Mouse (Mus musculus) intestine, embryonic 15.5 days (tissue): ENCODE data around the gene Gm10142. TPM values are rescaled to one million over a fixed set of nuclear protein-coding genes. Genes with fewer than 3 reads are reported as not detected.
"Not testable (repeated sequence)": the region's sequence is repeated elsewhere in the genome, so short reads cannot be mapped to it uniquely, and the experiment has no call there.

Source experiments
- ATAC-seq: fragments of 200-750 bp; cut with Nextera tagmentation; 2 replicates; pipeline ENCODE4 v1.8.0; 2017; ENCODE audit warnings: moderate TSS enrichment, moderate library complexity
- H3K27ac ChIP-seq: fragments of 300-500 bp; sonication (generic); 2 replicates; pipeline ENCODE4 v1.5.1; 2015; ENCODE audit warnings: mild to moderate bottlenecking, inconsistent platforms
- H3K27me3 ChIP-seq: fragments of 300-500 bp; sonication (generic); replicated peaks from 2 replicates; pipeline ENCODE4 v1.6.1; 2015; ENCODE audit warnings: inconsistent platforms
- H3K36me3 ChIP-seq: fragments of 300-500 bp; sonication (generic); 2 replicates; pipeline ENCODE4 v1.6.1; 2015; ENCODE audit warnings: inconsistent platforms
- H3K4me1 ChIP-seq: fragments of 300-500 bp; sonication (generic); replicated peaks from 2 replicates; pipeline ENCODE4 v1.6.1; 2015; ENCODE audit warnings: inconsistent platforms
- H3K4me2 ChIP-seq: fragments of 300-500 bp; sonication (generic); replicated peaks from 2 replicates; pipeline ENCODE4 v1.6.1; 2015; ENCODE audit warnings: mild to moderate bottlenecking, inconsistent platforms
- H3K4me3 ChIP-seq: fragments of 300-500 bp; sonication (generic); replicated peaks from 2 replicates; pipeline ENCODE4 v1.5.1; 2015; ENCODE audit warnings: inconsistent platforms
- H3K9ac ChIP-seq: fragments of 300-500 bp; sonication (generic); 2 replicates; pipeline ENCODE4 v1.6.1; 2015; ENCODE audit warnings: inconsistent platforms
- H3K9me3 ChIP-seq: fragments of 300-500 bp; sonication (generic); 2 replicates; pipeline ENCODE4 v1.6.1; 2016; ENCODE audit warnings: inconsistent platforms
- WGBS: fragments of 180-500 bp; shearing (Covaris S2); methylation state at CpG from one replicate; pipeline ENCODE4 v1.1.7; 2015; 5-methylcytosine and 5-hydroxymethylcytosine counted together
- polyA plus RNA-seq: library from polyadenylated mRNA; unstranded; fragments of >200 nt; fragmentation: Nextera tagmentation; extraction: Ambion mirVana; gene quantifications from 2 replicates; pipeline ENCODE4 v1.2.1, GENCODE M21; 2015

The Gm10142 gene
- polyA plus RNA-seq, 1 experiment from 2014 or later = not detected

DNA sequence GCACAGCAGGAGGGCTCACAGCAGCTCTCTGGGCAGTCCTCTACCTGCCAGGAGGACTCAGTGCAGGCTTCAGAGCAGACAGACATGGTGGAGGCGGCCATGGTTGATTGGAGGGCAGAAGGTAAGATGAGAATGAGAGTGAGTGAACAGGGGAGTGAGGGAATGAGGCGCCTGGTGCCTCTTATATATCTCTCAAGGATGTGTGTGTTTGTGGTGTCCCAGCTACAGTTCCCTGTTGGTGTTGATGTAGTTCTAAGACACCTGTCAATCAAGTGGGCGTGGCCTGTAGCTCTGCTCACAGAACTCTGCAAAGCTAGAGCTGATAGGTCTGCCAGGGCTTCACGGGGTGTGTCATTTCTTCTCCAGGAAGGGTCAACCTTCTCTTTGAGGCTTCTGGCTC lies 18.5 kb upstream of the Gm10142 start, which contains the start of gene Gm9508:
Gene Gm9508, minus strand, starts transcription at position 101 of the 400 bp plus-strand sequence.
- no peak within 1 kb of the TSS for H3K9ac ChIP-seq
- no peak within 1 kb of the TSS for H3K4me2 ChIP-seq
- H3K36me3 ChIP-seq = no peaks in the 10 kb centered on the region
- WGBS = 41% methylated on average over 4 of the region's 4 CpGs
- no peak within 1 kb of the TSS for H3K4me3 ChIP-seq
- no peaks in the 10 kb centered on the region for H3K9me3 ChIP-seq
- no peaks in the 10 kb centered on the region for H3K4me1 ChIP-seq
- H3K27me3 ChIP-seq = no peaks in the 10 kb centered on the region
- H3K27ac ChIP-seq = no peak within 1 kb of the TSS
- ATAC-seq = no peak

DNA sequence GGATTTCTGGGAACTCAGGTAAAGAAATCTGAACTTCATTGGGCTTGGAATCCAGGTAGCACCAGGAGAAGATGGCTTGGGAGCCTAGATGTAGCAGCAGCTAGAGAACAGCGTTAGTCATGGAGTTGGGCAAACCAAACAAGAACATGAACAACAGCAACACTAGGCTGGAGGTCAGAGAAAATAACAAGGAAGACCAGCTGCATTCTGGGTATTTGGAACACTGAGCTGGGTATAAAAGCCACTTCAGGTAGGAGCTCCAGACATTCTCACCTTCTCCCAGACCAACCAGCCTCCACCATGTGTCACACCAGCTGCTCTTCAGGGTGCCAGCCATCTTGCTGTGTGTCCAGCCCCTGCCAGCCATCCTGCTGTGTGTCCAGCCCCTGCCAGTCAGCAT lies 9.3 kb upstream of the Gm10142 start, which contains the start of gene Gm10272:
Gene Gm10272, plus strand, starts transcription at position 301 of the 400 bp plus-strand sequence.
- no peak for ATAC-seq
- H3K4me2 ChIP-seq = no peak within 1 kb of the TSS
- H3K4me3 ChIP-seq = no peak within 1 kb of the TSS
- WGBS = 97% methylated on average over 1 of the region's 1 CpGs
- no peak within 1 kb of the TSS for H3K9ac ChIP-seq
- no peaks in the 10 kb centered on the region for H3K36me3 ChIP-seq
- peaks cover 2% of the 10 kb centered on the region; the same call in 1 of the 2 replicates for H3K9me3 ChIP-seq
- H3K27me3 ChIP-seq = no peaks in the 10 kb centered on the region
- H3K27ac ChIP-seq = no peak within 1 kb of the TSS
- no peaks in the 10 kb centered on the region for H3K4me1 ChIP-seq

DNA sequence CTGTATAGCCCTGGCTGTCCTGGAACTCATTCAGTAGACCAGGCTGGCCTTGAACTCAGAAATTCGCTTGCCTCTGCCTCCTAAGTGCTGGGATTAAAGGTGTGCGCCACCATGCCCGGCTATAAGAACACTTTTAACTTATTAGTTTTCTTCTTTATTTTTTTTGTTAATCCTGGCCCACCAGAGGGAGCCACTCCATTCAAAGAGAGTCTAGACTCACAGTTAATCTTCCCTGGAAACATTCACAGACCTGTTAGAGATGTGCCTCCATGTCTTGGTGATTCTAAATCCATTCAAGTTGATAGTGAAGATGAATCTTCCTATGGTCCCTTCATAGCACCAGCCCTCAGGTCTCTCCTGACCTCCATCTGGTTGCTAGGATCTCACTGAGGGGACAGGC lies 5.8 kb upstream of the Gm10142 start:
- 78% methylated on average over 3 of the region's 3 CpGs for WGBS

DNA sequence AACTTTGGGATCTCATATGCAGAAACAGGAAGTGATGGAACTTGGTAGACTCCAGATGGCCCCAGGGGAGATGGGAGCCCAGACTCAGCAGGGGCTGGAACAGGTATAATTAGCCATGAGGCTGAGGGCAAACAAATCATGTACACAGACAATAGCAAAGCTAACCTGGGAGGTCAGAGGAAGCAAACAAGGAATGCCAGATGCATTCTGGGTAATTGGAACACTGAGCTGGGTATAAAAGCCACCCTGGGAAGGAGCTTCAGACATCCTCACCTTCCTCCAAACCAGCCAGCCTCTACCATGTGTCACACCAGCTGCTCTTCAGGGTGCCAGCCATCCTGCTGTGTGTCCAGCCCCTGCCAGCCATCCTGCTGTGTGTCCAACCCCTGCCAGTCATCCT lies 4.5 kb upstream of the Gm10142 start, which contains the start of gene Gm10024:
Gene Gm10024, plus strand, starts transcription at position 301 of the 400 bp plus-strand sequence.
- H3K27ac ChIP-seq, ATAC-seq, H3K9ac ChIP-seq, H3K27me3 ChIP-seq, H3K4me1 ChIP-seq, H3K4me2 ChIP-seq, H3K36me3 ChIP-seq, H3K9me3 ChIP-seq, H3K4me3 ChIP-seq: not testable (repeated sequence)

More for the DNA sequence above, 5.8 kb upstream of the Gm10142 start:
- Histone ChIP-seq H3K4me1 (no peaks in the 10 kb centered on the region), H3K4me2 (no peak overlapping the region), H3K27ac (no peak overlapping the region), H3K9ac (no peak overlapping the region), H3K4me3 (no peak overlapping the region), H3K36me3 (no peaks in the 10 kb centered on the region), H3K9me3 (no peaks in the 10 kb centered on the region), H3K27me3 (no peaks in the 10 kb centered on the region)
- no peak for ATAC-seq

DNA sequence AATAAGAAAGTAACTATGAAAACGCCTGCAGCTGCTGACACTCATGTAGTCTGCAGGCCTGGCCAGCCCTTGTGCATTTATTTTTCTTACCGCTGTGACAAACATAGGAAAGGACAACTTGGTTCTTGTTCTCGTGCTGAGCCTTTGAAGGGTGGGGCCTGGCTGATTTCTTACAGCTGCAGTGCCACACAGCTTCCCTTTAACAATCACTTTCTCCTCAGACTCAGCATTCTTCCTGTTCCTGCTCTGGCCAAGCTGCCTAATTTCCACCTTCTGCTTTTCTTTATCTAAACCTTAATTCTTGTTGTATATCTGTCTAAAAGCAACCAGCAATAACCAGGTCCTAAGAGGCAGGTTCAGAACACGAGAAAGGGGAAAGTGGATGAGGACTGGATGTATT lies 1.9 kb upstream of the Gm10142 start:
- H3K9ac ChIP-seq = no peak overlapping the region
- H3K27me3 ChIP-seq = no peaks in the 10 kb centered on the region
- H3K4me3 ChIP-seq = no peak overlapping the region
- H3K27ac ChIP-seq = no peak overlapping the region
- H3K4me1 ChIP-seq = no peaks in the 10 kb centered on the region
- 62% methylated on average over 4 of the region's 4 CpGs for WGBS
- no peak for ATAC-seq
- H3K36me3 ChIP-seq = no peaks in the 10 kb centered on the region
- no peak overlapping the region for H3K4me2 ChIP-seq
- H3K9me3 ChIP-seq = no peaks in the 10 kb centered on the region

DNA sequence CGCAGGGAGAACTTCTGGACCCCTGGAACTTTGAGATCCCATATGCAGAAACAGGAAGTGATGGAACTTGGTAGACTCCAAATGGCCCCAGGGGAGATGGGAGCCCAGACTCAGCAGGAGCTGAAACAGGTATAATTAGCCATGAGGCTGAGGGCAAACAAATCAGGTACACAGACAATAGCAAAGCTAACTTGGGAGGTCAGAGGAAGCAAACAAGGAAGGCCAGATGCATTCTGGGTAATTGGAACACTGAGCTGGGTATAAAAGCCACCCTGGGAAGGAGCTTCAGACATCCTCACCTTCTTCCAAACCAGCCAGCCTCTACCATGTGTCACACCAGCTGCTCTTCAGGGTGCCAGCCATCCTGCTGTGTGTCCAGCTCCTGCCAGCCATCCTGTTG lies 4.7 kb downstream of the Gm10142 start, which contains the start of gene Krtap12-1:
Gene Krtap12-1, plus strand, starts transcription at position 301 of the 400 bp plus-strand sequence.
- 88% methylated on average over 1 of the region's 1 CpGs for WGBS
- not testable (repeated sequence) for H3K4me2 ChIP-seq

DNA sequence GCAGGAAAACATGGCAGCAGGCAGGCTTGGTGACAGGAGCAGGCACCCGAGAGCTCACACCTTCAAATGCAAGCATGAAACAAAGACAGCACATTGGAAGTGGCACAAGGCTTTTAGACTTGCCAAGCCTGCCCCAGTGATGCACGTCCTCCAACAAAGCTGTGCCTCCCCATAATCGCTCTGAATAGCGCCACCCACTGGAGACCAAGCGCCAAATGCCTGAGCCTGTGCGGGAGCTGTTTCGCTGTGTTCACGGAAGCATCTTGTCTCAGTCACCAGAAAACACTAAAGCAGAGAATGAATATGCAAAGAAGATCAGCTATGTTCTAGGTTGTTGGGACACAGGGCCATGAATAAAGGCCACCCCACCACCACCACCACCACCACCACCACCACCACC lies 9.2 kb downstream of the Gm10142 start:
- WGBS = 71% methylated on average over 8 of the region's 8 CpGs
- Histone ChIP-seq H3K4me2 (no peak overlapping the region), H3K4me1 (no peaks in the 10 kb centered on the region), H3K36me3 (no peaks in the 10 kb centered on the region), H3K9me3 (no peaks in the 10 kb centered on the region), H3K27me3 (no peaks in the 10 kb centered on the region), H3K4me3 (no peak overlapping the region), H3K27ac (no peak overlapping the region), H3K9ac (no peak overlapping the region)
- ATAC-seq = no peak

More for the DNA sequence above, 4.7 kb downstream of the Gm10142 start, which contains the start of gene Krtap12-1:
- H3K9me3 ChIP-seq, H3K4me3 ChIP-seq, H3K9ac ChIP-seq, H3K27ac ChIP-seq, ATAC-seq, H3K4me1 ChIP-seq, H3K27me3 ChIP-seq, H3K36me3 ChIP-seq: not testable (repeated sequence)

DNA sequence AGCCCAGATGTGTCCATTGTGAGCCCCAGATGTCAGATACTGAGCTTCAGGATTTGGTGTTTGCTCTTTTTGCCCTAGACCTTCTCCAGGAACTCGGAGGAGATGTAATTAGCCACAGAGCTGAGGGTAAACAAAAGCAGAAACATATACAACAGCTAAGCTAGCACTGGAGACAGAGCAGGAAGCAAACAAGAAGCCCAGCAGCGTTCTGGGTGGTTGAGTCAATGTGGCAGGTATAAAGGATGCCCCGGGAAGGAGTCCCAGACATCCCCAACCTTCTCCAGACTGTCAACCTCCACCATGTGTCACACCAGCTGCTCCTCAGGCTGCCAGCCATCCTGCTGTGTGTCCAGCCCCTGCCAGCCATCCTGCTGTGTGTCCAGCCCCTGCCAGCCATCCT lies 10.6 kb downstream of the Gm10142 start, which contains the start of gene Gm10100:
Gene Gm10100, plus strand, starts transcription at position 301 of the 400 bp plus-strand sequence.
- H3K9ac ChIP-seq = no peak within 1 kb of the TSS
- WGBS = 27% methylated on average over 3 of the region's 3 CpGs
- ATAC-seq = no peak
- H3K36me3 ChIP-seq = no peaks in the 10 kb centered on the region
- H3K4me2 ChIP-seq = no peak within 1 kb of the TSS
- H3K4me3 ChIP-seq = no peak within 1 kb of the TSS
- H3K4me1 ChIP-seq = no peaks in the 10 kb centered on the region
- H3K27me3 ChIP-seq = no peaks in the 10 kb centered on the region
- H3K9me3 ChIP-seq = no peaks in the 10 kb centered on the region
- no peak within 1 kb of the TSS for H3K27ac ChIP-seq

DNA sequence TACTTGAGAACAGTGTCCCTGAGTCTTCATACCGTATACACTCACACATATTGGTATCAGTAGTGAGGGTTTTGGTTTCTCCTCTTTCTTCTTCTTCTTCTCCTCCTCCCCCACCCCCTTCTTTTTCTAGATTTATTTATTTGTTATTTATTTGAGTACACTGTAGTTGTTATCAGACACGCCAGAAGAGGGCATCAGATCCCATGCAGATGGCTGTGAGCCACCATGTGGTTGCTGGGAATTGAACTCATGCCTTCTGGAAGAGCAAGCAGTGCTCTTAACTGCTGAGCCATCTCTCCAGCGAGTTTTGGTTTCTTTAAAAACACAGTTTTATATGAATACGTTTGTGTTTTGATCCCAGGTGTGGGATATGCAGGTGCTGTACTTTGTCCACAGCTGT lies 12.7 kb downstream of the Gm10142 start:
- H3K9ac ChIP-seq = no peak overlapping the region
- 52% methylated on average over 4 of the region's 4 CpGs for WGBS
- H3K4me2 ChIP-seq = no peak overlapping the region

DNA sequence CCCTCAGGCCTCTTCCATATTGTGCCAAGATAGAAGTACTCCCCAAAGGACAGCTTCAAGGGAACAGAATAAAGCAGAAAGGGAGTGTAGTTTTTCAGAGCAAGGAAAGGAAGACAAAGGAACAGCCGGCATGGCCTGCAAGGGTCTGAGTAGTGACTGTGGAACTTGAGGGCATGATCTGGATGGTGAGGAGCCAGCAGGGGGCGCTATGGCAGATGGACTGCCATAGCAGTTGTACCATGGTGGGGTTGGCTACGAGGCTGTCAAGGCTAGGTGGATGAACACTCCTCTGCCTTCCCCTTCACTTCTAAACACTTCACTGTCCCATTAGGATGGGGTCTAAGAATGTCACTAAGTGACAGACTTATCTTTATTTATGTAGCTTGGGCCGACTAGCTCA lies 13.6 kb downstream of the Gm10142 start:
- H3K4me1 ChIP-seq = no peaks in the 10 kb centered on the region
- no peak overlapping the region for H3K27ac ChIP-seq
- WGBS = 54% methylated on average over 4 of the region's 4 CpGs
- H3K9ac ChIP-seq = no peak overlapping the region
- no peaks in the 10 kb centered on the region for H3K36me3 ChIP-seq
- no peaks in the 10 kb centered on the region for H3K9me3 ChIP-seq
- no peak for ATAC-seq
- no peaks in the 10 kb centered on the region for H3K27me3 ChIP-seq
- no peak overlapping the region for H3K4me3 ChIP-seq
- H3K4me2 ChIP-seq = no peak overlapping the region

More for the DNA sequence above, 12.7 kb downstream of the Gm10142 start:
- no peaks in the 10 kb centered on the region for H3K9me3 ChIP-seq
- no peak overlapping the region for H3K27ac ChIP-seq
- no peaks in the 10 kb centered on the region for H3K27me3 ChIP-seq
- H3K4me1 ChIP-seq = no peaks in the 10 kb centered on the region
- H3K36me3 ChIP-seq = no peaks in the 10 kb centered on the region
- ATAC-seq = no peak
- H3K4me3 ChIP-seq = no peak overlapping the region

DNA sequence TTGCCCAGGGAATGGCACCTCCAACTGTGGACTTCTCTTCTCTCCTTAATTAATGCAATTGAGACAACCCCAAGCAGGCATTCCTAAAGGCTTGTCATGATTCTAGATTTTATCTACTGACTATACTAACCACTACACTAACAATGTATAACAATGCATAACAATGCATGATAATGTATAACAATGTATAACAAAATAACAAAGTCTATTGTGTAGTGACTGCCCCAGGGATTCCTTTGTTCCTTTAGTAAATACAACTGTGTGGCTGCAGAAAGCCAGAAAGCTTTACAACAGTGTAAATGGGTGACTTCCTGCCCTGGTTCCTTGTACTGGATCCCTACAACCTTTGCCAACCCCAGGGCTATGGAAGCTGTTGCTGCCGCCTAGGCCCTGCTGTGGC lies 20.3 kb downstream of the Gm10142 start:
- Histone ChIP-seq H3K4me3 (no peak overlapping the region), H3K27me3 (no peaks in the 10 kb centered on the region), H3K4me2 (no peak overlapping the region), H3K9me3 (peaks cover 6% of the 10 kb centered on the region; the same call in 1 of the 2 replicates), H3K4me1 (no peaks in the 10 kb centered on the region), H3K36me3 (no peaks in the 10 kb centered on the region), H3K9ac (no peak overlapping the region), H3K27ac (no peak overlapping the region)
- no peak for ATAC-seq
- WGBS = 83% methylated on average over 1 of the region's 1 CpGs

DNA sequence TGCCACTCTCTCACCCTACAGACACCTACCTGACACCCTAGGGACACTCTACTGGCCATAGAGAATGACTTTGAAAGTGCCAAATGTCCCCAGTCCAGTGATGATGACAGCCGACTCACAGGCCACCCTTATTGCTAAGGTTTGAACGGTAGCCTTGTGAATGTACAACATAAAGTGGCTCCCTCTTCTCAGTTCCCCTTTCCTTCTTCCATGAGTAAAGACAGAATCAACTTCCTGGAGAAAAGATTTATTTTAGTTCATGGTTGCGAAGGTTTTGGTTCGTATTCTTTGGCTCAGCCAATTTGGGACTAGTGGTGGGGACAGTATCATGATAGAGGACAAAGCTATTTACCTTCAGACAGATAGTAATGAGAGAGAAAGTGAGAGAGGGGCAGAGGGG lies 23.3 kb downstream of the Gm10142 start:
- H3K9ac ChIP-seq = no peak overlapping the region
- no peak for ATAC-seq

DNA sequence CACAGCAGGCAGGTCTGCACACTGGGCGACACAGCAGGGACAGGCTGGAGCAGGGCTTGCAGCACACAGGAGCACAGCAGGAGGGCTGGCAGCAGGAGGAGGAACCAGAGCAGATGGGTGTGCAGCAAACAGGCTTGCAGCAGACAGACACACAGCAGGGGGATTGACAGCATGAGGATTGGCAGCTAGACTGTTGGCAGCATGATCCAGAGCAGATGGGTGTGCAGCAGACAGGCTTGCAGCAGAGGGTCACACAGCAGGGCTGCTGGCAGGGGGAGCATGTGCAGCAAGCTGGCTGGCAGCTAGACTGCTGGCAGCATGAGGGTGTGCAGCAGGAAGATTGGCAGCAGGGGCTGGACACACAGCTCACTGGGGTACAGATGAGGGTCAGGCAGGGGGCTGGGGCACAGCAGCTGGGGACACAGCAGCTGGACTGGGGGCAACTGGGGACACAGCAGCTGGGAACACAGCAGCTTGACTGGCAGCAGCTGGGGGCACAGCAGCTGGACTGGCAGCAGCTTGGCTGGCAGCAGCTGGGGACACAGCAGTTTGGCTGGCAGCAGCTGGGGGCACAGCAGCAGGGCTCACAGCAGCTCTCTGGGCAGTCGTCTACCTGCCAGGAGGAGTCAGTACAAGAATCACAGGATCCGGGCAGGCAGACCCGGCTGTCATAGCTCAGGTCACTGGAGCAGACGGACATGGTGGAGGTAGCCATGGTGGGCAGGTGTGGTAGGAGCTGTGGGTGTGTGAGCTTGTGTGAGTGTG lies 26.5 kb downstream of the Gm10142 start, which contains the start of gene Gm18596:
Gene Gm18596, minus strand, starts transcription at position 715 of the 765 bp plus-strand sequence.
- H3K4me2 ChIP-seq, H3K9me3 ChIP-seq, ATAC-seq, H3K36me3 ChIP-seq, H3K9ac ChIP-seq, H3K4me1 ChIP-seq, H3K27ac ChIP-seq, H3K27me3 ChIP-seq, H3K4me3 ChIP-seq: not testable (repeated sequence)
- WGBS = 61% methylated on average over 5 of the region's 5 CpGs

More for the DNA sequence above, 23.3 kb downstream of the Gm10142 start:
- H3K4me1 ChIP-seq = no peaks in the 10 kb centered on the region
- WGBS = 81% methylated on average over 4 of the region's 4 CpGs
- H3K36me3 ChIP-seq = no peaks in the 10 kb centered on the region
- H3K9me3 ChIP-seq = peaks cover 6% of the 10 kb centered on the region; the same call in 1 of the 2 replicates
- no peaks in the 10 kb centered on the region for H3K27me3 ChIP-seq
- no peak overlapping the region for H3K4me3 ChIP-seq
- H3K4me2 ChIP-seq = no peak overlapping the region
- H3K27ac ChIP-seq = no peak overlapping the region
